Mouse (Mus musculus) fat pad, adult 2 months (tissue): Measurements from ENCODE around the gene Ece2.

Source experiments
- DNase-seq: peaks from one replicate; pipeline ENCODE4 v3.0.0-alpha.2; 2011; ENCODE audit warnings: low read depth, low spot score; ENCODE audit errors: extremely low read depth

The Ece2 gene

GRCm38 (mm10) chr16:20629731-20630634 lies at the start of gene Ece2:
Ece2 (plus strand) TSS chr16:20629828.
- no peak for DNase-seq

DNA sequence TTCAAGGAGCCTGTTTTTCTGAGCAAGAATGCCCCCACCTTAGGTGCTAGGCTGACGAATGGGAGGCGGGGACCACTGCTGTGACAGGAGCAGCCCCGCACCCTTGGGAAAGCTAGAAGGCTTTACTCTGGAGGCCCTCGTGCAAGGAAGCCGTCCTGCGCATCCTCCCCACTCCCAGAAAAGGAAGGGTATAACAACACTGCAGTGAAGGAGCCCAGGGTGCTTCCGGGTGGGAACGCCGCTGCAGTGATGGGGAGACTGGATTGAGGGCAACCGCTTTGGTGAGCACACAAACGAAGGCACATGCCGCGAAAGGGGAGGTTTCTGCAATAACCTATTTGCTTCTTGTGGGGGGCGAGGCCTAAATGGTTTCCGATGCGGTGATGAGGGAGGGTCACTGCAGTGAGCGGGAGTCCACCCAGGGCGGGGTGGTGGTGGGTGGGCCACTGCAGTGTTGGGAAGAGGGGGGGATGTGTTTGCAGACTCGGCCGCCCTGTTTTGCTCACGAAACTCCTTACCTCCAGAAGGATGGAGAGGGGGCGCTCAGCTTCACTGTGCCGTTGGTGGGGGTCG lies 40.2 kb upstream of the Ece2 start, which contains the start of gene Vwa5b2:
Vwa5b2 (plus strand) TSS at position 106 of the 573 bp plus-strand sequence.
- no peak for DNase-seq

DNA sequence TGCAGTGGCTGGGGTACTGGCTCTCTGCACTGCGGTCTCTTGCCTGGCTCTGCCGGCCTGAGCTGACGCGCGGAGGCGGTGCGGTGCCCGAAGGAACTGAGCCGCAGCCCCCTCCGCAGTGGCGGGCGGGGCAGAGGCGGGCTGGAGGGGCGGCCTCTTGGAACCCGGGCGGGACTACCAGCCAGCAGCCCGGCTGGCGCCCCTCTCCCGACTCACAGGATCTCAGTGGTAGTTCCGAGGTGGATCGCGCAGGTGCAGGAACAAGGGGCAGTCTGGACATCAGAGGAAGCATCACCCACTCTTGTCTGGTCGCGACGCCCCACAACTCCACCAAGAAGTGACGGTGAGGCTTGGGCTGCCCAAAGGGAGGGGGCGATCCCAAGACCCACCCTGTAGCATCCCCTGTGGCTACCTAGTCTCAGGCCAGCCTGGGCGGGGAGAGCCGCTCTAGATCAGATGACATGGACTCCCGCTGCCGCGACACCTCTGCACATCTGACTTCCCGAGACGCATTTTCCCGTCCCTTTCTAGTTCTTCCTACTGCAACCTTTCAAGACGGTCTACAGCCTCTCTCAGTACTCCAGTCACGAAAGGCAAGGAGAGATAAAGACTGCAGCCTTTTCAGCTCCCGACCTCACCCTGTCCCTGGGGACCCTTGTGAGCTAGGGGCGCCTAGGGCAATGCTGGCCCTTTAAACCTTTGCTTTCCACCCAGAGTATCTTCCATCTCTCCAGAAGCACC lies 39.5 kb upstream of the Ece2 start:
- DNase-seq, result no peak

GRCm38 (mm10) chr16:20590680-20591038 lies 39.0 kb upstream of the Ece2 start:
- no peak for DNase-seq

- no peak for DNase-seq
Observed at GRCm38 (mm10) chr16:20591076-20591705, 38.4 kb upstream of the Ece2 start.

DNA sequence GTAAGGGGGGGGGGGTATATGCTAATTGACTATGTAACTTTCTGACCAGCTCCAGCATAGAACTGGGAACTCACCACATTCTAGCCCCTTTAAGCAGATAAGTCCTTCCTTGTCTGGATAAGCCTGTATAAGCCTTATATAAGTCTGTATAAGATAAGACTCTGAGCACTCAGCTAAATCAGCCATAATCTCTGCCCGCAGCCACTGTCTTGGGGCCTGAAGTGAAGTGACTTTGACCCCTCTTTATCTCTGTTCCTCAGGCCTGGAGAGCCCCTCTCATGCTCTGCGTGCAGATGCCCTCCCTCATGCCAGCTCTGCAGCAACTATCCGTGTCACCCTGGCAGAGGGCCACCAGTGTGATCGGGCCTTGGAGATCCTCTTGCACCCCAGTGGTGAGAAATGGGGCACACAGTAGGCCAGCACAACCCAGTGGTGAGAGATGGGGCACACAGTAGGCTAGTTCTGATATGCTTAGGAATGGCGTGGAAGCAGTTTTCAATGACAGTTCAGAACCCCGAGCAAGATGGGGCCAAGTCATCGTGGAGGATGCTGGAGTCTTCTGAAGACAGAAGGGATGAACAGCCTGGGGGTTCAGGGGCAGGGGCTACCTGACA lies 34.5 kb upstream of the Ece2 start:
- no peak for DNase-seq

DNA sequence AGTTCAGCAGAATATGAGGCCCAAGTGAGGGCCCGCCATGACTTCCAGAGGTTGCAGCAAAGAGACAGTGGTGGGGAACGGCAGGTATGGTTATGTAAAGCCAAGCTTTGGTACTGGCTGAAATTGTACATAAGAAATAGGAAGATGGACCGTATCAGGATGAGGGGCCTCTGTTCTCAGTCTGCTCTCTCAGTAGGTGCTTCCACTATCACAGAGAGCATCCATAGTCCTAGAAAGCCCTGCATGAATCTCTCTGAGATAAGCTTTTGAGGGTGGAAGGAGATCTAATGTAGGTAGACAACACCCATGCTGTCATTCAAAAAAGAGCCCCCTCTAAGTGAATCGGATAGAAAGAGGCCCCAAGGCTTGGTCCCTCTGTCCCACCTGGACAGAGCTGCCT lies 33.9 kb upstream of the Ece2 start:
- no peak for DNase-seq

DNA sequence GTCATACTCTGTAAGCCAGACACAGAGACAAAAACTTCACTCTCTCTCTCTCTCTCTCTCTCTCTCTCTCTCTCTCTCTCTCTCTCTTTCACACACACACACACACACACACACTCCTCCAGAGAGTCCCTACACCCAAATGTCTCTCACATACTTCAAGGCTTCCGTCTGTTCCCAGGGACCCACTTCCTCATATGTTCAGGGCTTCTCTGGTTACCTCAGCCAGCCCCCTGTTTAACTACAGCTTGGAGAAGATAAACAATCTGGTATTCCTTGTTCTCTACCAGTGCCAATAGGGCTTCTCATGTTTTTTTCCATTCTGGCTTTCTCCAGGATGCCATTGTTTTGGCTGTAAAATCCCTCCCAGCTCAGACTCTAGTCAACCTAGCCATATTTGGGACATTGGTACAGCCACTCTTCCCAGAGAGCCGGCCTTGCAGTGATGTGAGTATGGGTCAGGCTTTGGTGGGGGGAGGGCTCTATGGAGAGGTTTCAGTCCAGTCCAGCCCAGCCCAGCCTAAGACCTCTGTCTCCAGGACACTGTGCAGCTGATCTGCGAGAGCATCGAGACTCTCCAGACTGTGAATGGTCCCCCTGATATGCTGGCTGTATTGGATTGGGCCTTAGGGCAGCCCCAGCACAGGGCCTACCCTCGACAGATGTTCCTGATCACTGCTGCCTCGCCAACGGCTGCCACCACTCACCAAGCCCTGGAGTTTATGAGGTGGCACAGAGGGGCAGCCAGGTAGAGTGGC lies 32.8 kb upstream of the Ece2 start:
- DNase-seq, result no peak

DNA sequence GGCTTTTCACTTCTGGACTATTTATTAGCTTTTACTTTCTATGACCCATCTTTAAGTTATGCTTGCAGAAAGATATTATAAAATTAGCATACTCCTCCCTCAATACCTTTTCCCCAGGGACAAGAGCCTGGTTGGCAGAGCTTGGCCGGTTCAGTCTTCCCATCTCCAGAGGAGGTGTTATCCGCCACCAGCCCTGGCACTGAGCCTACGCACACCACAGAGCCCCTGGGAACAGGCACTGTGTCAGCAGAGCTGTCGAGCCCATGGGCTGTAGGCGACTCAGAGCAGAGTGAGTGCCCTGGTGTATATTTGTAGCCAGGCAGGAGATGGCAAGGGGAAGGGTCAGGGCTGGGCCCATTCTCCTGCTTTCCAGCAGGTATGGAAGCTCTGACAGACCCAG lies 29.1 kb upstream of the Ece2 start:
- DNase-seq, result no peak

- peak; percentile 8 for DNase-seq
Observed at GRCm38 (mm10) chr16:20604705-20605104, 24.9 kb upstream of the Ece2 start.

DNA sequence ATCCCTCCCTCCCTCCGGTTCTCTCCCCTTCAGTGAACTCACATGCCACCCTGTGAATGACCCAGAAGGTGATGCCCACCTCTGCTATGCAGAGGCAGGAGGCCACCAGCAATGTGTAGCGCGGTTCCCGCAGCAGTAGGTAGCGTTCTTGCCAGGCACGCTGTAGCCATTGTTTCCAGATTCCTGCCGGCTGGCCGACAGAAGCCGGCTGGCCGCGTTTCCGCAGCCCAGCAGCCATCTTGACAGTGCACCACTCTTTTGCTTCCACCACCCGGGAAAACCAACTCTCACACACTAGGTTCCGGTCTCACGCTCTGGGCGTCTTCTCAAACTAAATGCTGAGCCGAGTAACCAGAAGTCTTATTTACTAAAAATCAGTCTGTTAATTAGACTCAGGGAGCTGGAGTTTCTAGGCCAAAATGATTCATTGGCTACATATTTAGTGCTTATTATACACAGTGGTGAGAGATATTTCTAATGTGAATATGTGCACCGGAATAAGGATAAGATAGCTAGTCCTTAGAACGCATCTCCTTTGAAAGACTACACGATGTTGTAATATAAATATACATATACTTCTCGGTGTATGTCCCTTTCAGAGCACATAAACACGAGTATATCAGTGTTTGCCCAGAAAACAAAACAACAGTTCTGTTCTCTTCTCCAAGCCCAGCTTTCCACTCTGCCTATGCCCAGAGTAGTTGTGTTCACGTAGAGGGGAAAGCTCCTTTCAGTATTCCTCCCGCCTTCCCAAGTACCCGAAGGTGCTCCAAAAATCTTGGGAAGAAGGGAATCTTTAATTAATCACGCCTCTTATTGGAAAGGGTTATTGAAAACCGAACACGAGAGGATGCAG lies 18.9 kb upstream of the Ece2 start:
- DNase-seq, result peak; percentile 16

DNA sequence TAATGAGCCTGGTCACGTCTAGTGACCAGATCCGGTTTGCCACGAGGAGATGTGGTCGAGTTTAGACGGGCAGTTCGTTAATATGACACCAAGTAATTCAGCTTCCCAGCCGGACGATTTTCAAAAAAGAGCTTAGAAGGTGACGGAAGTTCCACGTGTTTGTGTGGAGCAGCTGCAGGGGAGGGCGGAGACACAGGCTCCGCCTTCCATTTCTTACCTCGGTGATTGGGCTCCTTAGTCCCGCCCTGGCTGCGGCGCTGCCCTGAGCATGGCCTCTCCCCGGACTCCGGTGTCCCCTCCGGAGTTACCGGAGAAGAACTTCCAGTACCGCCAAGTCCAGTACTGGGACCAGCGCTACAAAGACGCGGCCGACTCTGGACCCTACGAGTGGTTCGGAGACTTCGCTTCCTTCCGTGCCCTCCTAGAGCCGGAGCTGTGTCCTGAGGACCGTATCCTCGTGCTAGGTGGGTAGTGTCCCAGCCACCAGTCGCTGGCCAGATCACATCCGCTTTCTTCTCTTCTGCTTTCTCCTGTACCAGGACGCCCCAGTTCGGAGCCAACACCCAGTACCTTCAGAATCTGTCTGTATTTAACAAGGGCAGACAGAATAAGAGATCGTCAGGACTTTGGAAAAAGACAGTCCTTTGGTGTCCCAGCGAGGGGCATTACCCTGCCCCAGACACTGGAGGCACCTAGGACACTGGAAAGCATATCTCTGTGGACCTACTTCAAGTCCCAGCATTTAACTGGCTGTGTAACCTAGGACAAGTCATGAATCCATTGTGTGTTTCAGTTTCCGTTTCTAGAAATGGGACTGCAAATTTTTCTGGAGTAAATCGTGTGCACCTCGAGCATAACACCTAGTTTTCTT lies 18.0 kb upstream of the Ece2 start, which contains the start of the genes Eef1akmt4, Gm49333 and Alg3:
Eef1akmt4 (plus strand) TSS at position 237 of the 871 bp plus-strand sequence.
Gm49333 (plus strand) TSS at position 254 of the 871 bp plus-strand sequence.
Alg3 (minus strand) TSS at position 379 of the 871 bp plus-strand sequence.
- peak; percentile 62 for DNase-seq

DNA sequence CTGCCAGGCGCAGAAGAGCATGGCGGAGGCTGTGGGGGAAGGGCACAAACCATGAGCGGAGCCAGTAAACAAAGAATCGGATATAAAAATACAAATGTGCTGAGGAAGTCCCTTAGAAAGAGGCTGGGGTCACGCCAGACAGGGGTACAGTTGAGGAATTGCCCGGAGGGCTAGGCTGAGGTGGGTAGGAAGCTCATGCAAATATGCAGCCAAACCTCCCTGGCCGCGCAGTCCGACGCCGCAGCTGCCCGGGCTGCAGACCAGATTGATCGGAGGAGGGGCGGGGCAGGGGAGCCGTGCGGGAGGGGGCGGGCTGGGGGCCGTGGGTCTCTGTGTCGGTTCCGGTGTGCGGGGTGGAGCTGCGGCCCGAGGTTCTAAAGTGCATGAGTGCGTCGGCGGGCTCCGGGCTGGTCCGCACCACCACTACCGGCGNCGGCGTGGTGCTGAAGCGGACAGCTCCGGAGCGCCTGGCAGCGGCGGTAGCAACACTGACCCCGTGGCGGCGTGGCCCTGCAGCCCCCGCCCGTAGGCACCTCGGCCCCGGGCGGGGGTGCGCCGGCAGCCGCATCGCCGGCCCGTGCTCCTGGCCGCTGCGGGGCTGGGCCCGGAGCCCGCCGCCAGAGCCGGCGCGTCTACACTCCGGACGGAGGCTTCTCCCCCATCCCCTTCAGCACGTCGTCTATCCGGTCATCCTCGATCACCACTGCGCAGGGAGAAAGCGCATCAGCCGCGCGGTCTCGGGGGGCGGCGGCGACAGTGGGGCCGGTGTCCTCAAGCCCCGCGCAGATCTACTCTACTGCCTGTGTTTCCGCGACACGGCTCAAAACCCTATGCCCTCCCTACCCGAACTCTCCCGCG lies 9.9 kb upstream of the Ece2 start:
- no peak for DNase-seq

- no peak for DNase-seq
Observed at GRCm38 (mm10) chr16:20620399-20620735, 9.3 kb upstream of the Ece2 start.

DNA sequence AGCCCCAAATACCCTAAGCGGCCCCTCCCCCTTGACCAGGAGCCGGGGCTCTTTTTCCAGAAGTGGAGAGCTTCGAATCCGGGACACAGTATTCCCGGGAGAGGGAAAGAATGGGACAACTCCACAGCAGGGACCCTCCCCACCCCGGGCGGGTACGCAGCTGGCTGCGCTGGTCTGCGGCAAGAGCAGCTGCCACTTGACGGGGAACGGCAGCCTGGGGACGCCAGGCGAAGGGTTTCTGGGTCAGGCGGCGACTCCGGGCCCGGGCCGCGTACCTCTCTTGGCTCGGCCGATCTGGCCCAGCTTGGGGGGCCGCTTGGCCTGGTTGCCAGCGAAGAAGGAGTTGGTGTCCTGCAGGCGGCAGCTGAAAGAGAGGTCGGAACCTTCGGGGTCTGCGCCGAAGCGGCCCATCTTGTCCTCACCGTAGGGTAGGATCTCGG lies 8.9 kb upstream of the Ece2 start:
- no peak for DNase-seq

- no peak for DNase-seq
Observed at GRCm38 (mm10) chr16:20621191-20621990, 8.2 kb upstream of the Ece2 start, which contains the start of gene Camk2n2. Camk2n2 (minus strand) TSS chr16:20621287.
